Mouse (Mus musculus): ENCODE measurements around the gene A930017K11Rik. TPM values are rescaled to one million over a fixed set of nuclear protein-coding genes. Genes with fewer than 3 reads are reported as not detected.
A peak's percentile ranks its signal among the peaks of the same experiment; 100 is the strongest.

Gene A930017K11Rik
- total and polyA plus RNA-seq, 2 experiments from 2014 or later = not detected

DNA sequence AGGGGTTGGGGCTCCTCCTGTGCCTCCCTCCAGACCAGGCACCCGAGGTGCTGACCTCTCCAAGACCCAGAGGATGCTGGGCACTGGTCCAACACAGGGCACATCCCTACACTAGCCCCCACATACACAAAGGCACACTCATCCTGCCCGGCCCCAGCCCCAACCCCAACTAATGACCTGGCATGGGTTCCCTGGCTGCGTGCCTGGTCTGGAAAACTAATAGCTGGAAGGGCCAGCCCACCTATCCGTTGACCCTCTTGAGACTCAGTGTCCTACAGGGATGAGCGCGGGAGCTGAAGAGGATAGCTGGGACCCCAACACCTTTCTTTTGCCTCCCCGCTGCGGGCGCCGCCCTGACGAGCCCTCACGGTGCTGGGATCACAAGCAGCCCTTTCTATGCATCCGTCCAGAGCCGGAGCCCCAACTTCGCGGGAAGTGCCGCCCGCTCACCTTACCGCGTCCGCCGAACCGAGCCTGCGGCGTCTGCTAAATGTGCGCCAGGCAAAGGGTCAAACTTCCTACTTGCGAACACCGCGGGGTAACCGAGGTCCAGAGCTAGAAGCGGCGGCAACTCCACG lies 1.1 kb downstream of the A930017K11Rik start:
- peak overlapping the region; percentile 37 for H3K4me3 ChIP-seq (ENCODE audit: low read depth, low read length)

DNA sequence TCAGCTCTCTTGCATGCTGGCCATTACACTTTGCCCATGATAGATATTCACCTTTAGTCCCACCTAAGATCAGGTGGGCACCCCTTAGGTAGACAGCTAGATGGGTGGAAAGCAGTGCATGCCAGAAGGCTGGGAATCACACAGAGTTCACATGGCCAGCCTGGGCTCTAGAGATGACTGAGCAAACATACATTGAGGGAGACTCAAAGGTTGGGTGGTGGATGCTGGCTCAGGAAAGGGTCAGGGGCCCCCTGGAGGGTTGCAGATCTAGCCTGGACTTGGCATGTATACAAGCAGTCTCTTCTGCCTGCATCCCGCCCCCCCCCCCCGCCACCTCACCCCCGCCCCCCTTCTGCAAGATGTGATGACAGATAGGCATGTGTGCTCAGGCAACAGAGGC lies 1.7 kb downstream of the A930017K11Rik start:
- no peak for TF ChIP-seq CTCF (IDR thresholded peaks at IDR 0.05; ENCODE audit: low read depth)
- no peak for TF ChIP-seq EP300 (IDR thresholded peaks at IDR 0.05; ENCODE audit: low read depth)
- Histone ChIP-seq H3K4me1 (ENCODE audit: control insufficient read depth, insufficient read depth) (no peaks in the 10 kb centered on the region), H3K27me3 (ENCODE audit: control insufficient read depth, insufficient read depth, low read length) (peaks cover 39% of the 10 kb centered on the region), H3K36me3 (replicated peaks; ENCODE audit: control insufficient read depth, insufficient read depth, low read length) (no peaks in the 10 kb centered on the region), H3K27ac (ENCODE audit: low read depth) (no peak overlapping the region), H3K4me2 (ENCODE audit: low read depth, low read length) (no peak overlapping the region), H3K4me3 (ENCODE audit: low read depth, low read length) (no peak overlapping the region), H3K9ac (replicated peaks; ENCODE audit: low read depth, low read length) (no peak overlapping the region), H3K9me3 (replicated peaks; ENCODE audit: control insufficient read depth, low read length) (no peaks in the 10 kb centered on the region)
- 0% methylated on average over 1 of the region's 3 CpGs for WGBS
- no peak for DNase-seq (ENCODE audit: low spot score)
- no peak for ATAC-seq (ENCODE audit: insufficient read depth, low read depth)

More for the DNA sequence above, 1.1 kb downstream of the A930017K11Rik start:
- peak overlapping the region; percentile 65 for H3K4me2 ChIP-seq (ENCODE audit: low read depth, low read length)
- H3K27me3 ChIP-seq (ENCODE audit: control insufficient read depth, insufficient read depth, low read length) = peaks cover 39% of the 10 kb centered on the region
- no peak overlapping the region for H3K27ac ChIP-seq (ENCODE audit: low read depth)
- H3K4me1 ChIP-seq (ENCODE audit: control insufficient read depth, insufficient read depth) = no peaks in the 10 kb centered on the region
- no peak for TF ChIP-seq CTCF (IDR thresholded peaks at IDR 0.05; ENCODE audit: low read depth)
- no peak for TF ChIP-seq EP300 (IDR thresholded peaks at IDR 0.05; ENCODE audit: low read depth)
- no peak for ATAC-seq (ENCODE audit: insufficient read depth, low read depth)
- H3K9ac ChIP-seq (replicated peaks; ENCODE audit: low read depth, low read length) = no peak overlapping the region
- no peaks in the 10 kb centered on the region for H3K9me3 ChIP-seq (replicated peaks; ENCODE audit: control insufficient read depth, low read length)
- no peak for DNase-seq (ENCODE audit: low spot score)
- H3K36me3 ChIP-seq (replicated peaks; ENCODE audit: control insufficient read depth, insufficient read depth, low read length) = no peaks in the 10 kb centered on the region
- under 1% methylated on average over 33 of the region's 33 CpGs for WGBS

DNA sequence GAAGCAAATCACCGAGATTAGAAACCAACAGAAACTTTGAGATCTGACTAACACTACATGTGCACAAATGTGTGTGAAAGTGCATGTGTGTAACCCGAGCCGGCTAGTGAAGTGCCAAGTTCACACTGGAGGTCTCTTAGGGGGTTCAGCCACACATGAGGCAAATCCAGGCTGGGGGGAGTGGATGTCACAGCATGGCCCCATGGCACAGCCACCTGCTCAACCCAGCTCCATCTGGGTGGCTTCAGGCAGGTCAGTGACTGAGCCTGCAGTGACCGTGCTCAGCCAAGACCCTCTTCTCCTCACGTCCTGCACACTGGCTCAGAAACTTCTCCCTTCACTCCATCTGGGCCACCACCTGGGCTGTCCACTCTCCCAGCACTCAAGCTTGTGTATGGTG lies 2.4 kb downstream of the A930017K11Rik start:
- TF ChIP-seq EP300 (IDR thresholded peaks at IDR 0.05; ENCODE audit: low read depth) = no peak
- no peak for TF ChIP-seq CTCF (IDR thresholded peaks at IDR 0.05; ENCODE audit: low read depth)
- Histone ChIP-seq H3K27me3 (ENCODE audit: control insufficient read depth, insufficient read depth, low read length) (peaks cover 39% of the 10 kb centered on the region), H3K27ac (ENCODE audit: low read depth) (no peak overlapping the region), H3K9me3 (replicated peaks; ENCODE audit: control insufficient read depth, low read length) (no peaks in the 10 kb centered on the region), H3K36me3 (replicated peaks; ENCODE audit: control insufficient read depth, insufficient read depth, low read length) (no peaks in the 10 kb centered on the region), H3K4me1 (ENCODE audit: control insufficient read depth, insufficient read depth) (no peaks in the 10 kb centered on the region), H3K4me2 (ENCODE audit: low read depth, low read length) (no peak overlapping the region), H3K9ac (replicated peaks; ENCODE audit: low read depth, low read length) (no peak overlapping the region), H3K4me3 (ENCODE audit: low read depth, low read length) (no peak overlapping the region)
- 63% methylated on average over 5 of the region's 5 CpGs for WGBS
- ATAC-seq (ENCODE audit: insufficient read depth, low read depth) (no peak), DNase-seq (ENCODE audit: low spot score) (no peak)

DNA sequence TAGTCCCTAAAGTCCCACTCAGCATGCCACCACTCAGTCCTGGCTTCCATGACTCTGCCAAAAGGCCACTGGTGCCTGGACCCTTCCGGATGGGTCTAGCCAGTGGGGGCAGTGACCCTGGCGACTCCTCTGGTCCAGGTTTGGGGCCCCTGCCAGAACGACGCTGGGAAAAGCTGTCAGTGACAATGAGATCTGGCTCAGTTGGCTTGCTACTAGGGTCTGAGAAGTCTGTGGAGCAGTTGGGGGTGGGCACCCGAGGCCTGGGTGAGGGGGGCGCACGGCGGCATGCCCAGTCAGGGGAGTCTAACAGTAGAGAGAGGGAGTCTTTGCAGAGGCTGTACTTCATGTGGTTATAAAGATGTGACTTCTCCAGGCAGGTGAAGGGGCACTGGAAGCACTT lies 4.3 kb downstream of the A930017K11Rik start:
- no peaks in the 10 kb centered on the region for H3K36me3 ChIP-seq (replicated peaks; ENCODE audit: control insufficient read depth, insufficient read depth, low read length)
- no peak overlapping the region for H3K4me2 ChIP-seq (ENCODE audit: low read depth, low read length)
- WGBS = 69% methylated on average over 8 of the region's 8 CpGs
- H3K27ac ChIP-seq (ENCODE audit: low read depth) = no peak overlapping the region
- peaks cover 34% of the 10 kb centered on the region for H3K27me3 ChIP-seq (ENCODE audit: control insufficient read depth, insufficient read depth, low read length)
- no peaks in the 10 kb centered on the region for H3K9me3 ChIP-seq (replicated peaks; ENCODE audit: control insufficient read depth, low read length)
- DNase-seq (ENCODE audit: low spot score) = no peak
- ATAC-seq (ENCODE audit: insufficient read depth, low read depth) = no peak
- TF ChIP-seq EP300 (IDR thresholded peaks at IDR 0.05; ENCODE audit: low read depth) = no peak
- TF ChIP-seq CTCF (IDR thresholded peaks at IDR 0.05; ENCODE audit: low read depth) = no peak
- no peaks in the 10 kb centered on the region for H3K4me1 ChIP-seq (ENCODE audit: control insufficient read depth, insufficient read depth)
- no peak overlapping the region for H3K9ac ChIP-seq (replicated peaks; ENCODE audit: low read depth, low read length)
- H3K4me3 ChIP-seq (ENCODE audit: low read depth, low read length) = no peak overlapping the region

DNA sequence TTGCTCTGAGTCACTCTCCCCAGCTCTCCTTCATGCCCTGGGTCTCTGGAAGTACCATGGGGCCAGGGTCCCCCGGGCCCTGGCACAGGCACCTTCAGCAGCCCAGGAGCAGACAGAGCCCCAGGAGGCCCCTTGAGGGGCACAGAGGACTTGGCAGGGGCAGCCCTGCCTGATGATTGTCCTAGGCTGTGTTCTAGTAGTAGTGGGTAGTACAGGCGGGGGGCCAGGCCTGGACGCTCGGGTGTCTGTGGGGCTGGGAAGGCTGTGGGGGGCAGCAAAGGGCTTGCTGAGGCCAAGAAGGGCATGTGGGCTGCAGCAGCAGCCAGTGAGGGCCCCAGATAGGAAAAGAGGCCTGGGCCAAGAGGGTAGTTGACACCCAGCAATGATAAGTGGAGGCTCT lies 4.8 kb downstream of the A930017K11Rik start:
- Histone ChIP-seq H3K4me3 (ENCODE audit: low read depth, low read length) (no peak overlapping the region), H3K9me3 (replicated peaks; ENCODE audit: control insufficient read depth, low read length) (no peaks in the 10 kb centered on the region), H3K27me3 (ENCODE audit: control insufficient read depth, insufficient read depth, low read length) (peaks cover 29% of the 10 kb centered on the region), H3K27ac (ENCODE audit: low read depth) (no peak overlapping the region), H3K36me3 (replicated peaks; ENCODE audit: control insufficient read depth, insufficient read depth, low read length) (no peaks in the 10 kb centered on the region), H3K9ac (replicated peaks; ENCODE audit: low read depth, low read length) (no peak overlapping the region), H3K4me2 (ENCODE audit: low read depth, low read length) (no peak overlapping the region), H3K4me1 (ENCODE audit: control insufficient read depth, insufficient read depth) (no peaks in the 10 kb centered on the region)
- ATAC-seq (ENCODE audit: insufficient read depth, low read depth) = no peak
- 56% methylated on average over 4 of the region's 4 CpGs for WGBS
- DNase-seq (ENCODE audit: low spot score) = no peak
- no peak for TF ChIP-seq EP300 (IDR thresholded peaks at IDR 0.05; ENCODE audit: low read depth)

DNA sequence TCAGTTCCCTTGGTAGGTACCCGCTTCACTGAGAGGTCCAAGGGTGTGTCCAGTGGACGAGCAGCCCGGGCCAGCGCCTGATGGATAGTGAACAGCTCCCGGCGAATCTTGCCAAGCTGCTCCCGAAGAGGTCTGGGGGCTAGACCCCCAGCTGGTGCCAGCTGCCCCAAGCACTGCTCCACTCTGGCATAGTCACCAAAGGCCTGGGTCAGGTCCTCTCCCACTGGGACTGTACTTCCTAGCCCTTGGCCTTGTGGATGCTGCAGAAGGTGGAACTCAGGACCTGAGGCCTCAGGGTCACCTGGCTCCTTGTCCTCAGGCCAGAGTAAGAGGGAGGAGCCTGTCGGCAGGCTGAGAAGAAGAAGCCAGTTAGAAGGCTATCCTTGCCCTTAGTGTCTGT lies 5.5 kb downstream of the A930017K11Rik start:
- Histone ChIP-seq H3K36me3 (replicated peaks; ENCODE audit: control insufficient read depth, insufficient read depth, low read length) (no peaks in the 10 kb centered on the region), H3K9ac (replicated peaks; ENCODE audit: low read depth, low read length) (no peak overlapping the region), H3K27ac (ENCODE audit: low read depth) (no peak overlapping the region), H3K9me3 (replicated peaks; ENCODE audit: control insufficient read depth, low read length) (no peaks in the 10 kb centered on the region), H3K4me2 (ENCODE audit: low read depth, low read length) (no peak overlapping the region), H3K4me3 (ENCODE audit: low read depth, low read length) (no peak overlapping the region), H3K4me1 (ENCODE audit: control insufficient read depth, insufficient read depth) (no peaks in the 10 kb centered on the region), H3K27me3 (ENCODE audit: control insufficient read depth, insufficient read depth, low read length) (peaks cover 22% of the 10 kb centered on the region)
- no peak for DNase-seq (ENCODE audit: low spot score)
- WGBS = 71% methylated on average over 8 of the region's 8 CpGs
- TF ChIP-seq CTCF (IDR thresholded peaks at IDR 0.05; ENCODE audit: low read depth) (no peak), EP300 (IDR thresholded peaks at IDR 0.05; ENCODE audit: low read depth) (no peak)
- ATAC-seq (ENCODE audit: insufficient read depth, low read depth) = no peak

Data from heart, postnatal 0 days (tissue).